Mouse (Mus musculus) liver, adult (tissue): Measurements from ENCODE around the gene Pwwp2a.

Experiments
- GATA4 ChIP-seq: IDR thresholded peaks from 2 replicates; pipeline ENCODE4 v1.6.1; 2014; ENCODE audit warnings: mild to moderate bottlenecking, low read length; ENCODE audit not compliant: insufficient replicate concordance

The Pwwp2a gene

DNA sequence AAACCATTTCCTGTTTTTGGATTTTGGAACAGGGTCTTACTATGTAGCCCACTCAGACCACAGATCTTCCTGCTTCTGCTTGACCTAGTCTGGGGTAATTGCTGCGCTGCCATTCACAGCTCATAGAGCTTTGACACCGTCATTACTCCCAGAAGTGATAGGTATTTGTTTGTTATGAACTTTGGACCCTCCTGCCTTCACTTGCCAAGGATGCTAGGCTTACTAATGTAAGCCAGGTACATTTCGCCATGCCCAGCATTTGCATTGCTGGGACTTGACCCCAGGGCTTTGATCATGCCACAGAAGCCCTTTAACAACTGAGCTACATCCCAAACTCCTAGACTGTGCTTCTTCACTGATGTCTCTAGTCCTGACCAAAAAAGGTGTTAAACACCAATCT lies 18.5 kb downstream of the Pwwp2a start:
- TF ChIP-seq GATA4: no peak

DNA sequence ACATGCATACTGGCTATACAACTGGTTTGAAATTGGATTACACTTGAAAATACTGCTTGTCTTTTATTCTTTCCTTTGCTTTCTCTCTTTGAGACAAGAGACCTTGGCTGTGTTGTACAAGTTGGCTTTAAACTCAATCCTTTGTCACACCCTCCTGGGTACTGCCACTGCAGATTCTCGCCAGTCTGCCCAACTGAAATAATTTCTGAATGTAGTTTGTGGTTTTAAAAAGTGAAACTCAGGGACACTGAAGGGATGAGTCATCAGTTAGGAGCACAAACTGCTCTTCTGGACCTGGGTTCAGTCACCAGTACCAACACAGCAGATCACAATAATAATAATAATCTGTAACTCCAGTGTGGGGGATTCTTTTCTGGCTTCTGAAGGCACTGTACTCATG lies 21.8 kb downstream of the Pwwp2a start:
- TF ChIP-seq GATA4: no peak

DNA sequence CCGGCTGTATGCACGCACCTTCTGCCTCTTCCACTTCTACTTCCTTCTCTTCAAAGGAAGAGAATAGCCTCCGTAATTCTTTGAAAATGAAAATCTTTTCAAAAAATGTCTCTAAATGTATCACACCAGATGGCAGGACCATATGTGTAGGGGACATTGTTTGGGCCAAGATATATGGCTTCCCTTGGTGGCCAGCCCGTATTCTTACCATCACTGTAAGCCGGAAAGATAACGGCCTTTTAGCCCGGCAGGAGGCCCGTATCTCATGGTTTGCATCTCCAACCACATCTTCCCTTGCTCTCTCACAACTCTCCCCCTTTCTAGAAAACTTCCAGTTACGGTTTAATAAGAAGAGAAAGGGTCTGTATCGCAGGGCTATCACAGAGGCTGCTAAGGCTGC lies 24.0 kb downstream of the Pwwp2a start:
- no peak for TF ChIP-seq GATA4

DNA sequence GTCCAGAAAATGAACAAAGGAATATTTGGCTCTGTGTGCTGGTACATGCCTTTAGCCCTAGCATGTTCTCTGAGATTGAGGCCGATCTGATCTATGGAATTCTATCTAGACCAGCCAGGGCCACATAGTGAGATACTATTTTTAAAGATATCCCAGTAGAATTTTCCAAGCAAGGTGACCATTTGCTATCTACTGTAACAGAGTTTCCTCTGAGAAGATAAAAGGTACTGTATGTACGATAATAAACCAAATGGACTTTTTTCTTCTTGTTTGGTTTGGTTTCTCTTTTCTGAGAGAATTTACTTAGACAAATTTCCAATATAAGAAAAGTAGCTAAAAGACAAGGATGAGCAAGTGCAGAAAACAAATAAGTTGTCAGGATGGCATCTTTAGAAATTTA lies 26.6 kb downstream of the Pwwp2a start:
- TF ChIP-seq GATA4: no peak

DNA sequence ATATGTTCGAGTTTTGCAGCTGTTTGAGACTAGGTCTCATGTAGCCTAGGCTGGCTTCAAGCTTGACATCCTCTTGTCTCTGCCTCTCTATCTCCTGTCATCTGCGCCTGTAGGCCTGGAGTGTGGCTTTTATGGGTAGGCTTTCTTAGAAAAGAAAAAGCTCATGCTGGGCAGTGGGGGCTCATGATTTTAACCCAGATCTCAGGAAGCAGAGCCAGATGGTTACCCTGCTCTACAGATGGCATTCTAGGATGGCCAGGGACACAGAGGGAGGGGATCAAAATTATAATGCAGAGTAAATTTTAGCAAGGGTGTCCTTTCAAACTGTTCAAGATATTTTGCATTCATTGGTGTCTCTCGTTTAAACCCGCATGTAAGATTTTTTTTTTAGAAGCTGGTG lies 30.4 kb downstream of the Pwwp2a start:
- no peak for TF ChIP-seq GATA4

DNA sequence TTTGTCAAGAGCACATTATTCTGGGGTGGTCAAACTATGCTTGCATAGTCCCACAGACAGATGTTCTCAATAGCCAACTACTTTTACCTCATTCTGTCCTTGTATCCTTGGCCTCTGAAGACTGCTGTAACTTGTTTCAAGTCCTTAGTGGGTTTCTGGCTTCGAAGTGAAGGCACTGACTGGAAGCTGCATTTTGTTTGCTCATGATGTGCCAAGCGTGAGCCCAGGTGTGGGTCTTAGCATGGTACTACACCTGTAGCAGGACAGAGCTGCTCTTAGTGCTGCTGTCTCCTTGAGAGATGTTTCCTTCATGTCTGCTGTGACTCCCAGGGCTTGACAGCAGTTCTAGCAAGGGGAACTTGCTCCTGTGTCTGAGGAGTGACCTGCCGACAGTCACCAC lies 41.6 kb downstream of the Pwwp2a start:
- no peak for TF ChIP-seq GATA4

DNA sequence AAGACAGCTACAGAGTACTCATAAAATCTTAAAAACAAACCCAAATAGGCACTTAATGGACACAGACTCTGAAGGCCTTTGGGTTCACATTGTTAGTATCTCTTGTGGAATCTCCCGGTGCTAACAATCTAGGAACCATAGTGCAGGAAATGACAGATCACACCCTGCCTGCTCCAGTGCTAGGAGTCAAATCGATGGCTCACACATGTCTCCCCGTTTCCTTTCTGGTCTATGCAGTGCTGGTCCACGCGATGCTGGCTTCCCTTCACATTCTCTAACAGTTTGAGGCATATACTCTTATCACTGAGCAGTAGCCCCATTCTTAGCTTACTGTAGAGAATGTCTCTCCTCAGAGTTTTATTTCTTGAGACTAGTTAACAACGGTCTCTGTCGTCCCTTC lies 46.0 kb downstream of the Pwwp2a start:
- no peak for TF ChIP-seq GATA4

DNA sequence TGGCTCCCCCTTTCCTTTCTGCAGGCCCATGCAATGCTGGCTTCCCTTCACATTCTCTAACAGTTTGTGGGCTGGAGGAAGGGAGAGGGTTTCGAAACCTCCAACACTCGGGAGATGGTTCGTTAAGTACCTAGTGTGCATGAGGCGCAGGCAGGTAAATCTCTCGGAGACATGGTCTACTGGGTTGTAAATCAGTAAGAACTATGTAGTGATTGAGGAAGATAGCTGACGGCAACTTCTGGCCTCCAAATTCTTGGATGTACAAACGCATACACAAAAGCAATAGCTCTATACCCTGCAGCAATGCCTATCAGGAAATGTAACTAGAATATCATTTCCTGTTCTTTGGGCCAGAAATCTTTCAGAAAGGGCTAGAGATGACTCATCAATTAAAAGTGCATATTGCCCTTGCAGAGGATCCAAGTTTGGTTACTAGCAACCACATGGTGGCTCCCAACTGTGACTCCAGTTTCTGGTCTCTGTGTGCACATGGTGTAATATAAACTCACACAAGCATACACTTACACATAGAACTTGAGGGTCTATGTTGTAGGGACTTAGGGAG lies 47.0 kb downstream of the Pwwp2a start:
- no peak for TF ChIP-seq GATA4

DNA sequence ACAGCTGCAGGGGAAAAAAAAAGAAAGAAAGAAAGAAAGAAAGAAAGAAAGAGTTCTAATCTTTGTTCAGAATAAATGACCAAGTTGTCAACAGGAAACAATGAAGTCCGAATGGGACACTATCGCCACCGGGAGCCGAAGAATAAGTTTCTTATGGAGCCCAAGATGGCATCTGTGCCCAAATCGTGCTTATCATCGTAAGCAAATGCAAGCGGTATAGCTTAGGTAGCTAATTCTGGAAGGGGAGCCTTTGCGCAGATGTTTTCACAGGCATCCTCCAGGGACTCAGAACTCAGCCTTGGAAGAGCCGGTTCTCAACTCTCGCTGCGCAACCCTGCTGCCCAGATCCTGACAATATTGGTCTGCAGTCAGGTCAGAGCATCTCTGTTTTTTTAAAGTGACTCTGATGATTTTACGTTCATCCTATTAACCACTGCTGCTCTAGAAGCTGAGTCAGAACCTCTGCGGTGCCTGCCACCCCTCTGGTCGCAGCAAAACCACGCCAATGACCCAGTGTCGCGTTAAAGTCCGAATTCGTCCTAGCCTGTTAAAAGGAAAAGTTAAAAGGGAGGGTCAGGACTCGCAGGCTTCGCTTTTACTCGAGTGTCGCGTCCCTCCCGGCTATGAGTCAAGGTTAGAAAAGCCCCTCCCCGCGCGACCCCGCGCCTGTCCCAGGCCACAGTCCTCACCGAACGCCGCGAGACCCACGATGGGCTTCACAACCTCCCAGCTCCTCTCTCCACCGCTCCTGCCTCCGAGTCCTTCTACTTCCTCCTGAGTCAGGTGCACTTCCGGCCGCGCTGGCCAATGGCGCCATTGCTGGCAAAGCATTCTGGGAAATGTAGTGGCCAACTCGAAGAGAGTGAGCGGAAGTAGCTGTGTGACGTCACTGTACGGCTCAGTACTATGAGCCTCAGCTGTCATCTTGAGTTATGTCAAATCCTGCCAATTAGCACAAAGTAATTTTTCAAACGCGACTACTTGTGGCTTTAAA lies 65.7 kb downstream of the Pwwp2a start, which contains the start of gene Ttc1:
Ttc1 (minus strand) TSS at position 776 of the 994 bp plus-strand sequence.
- no peak for TF ChIP-seq GATA4

DNA sequence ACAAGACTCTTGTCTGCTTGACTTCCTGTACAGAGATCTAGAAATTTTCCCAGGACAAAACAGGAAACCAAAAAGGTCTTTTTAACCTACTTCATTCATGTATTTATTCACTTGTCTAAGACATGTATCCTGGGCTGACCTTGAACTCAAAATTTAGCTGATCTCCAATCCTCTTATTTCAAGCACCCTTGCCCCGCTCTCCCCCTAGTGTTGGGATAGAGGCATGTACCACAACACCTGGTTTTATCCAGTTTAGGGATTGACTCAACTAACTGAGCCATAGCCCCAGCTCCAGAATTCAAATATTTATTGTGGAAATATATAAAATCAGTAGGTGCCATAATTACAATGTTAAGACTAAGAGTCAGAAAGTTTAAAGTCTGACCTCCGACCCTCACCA lies 69.7 kb downstream of the Pwwp2a start:
- TF ChIP-seq GATA4: no peak

DNA sequence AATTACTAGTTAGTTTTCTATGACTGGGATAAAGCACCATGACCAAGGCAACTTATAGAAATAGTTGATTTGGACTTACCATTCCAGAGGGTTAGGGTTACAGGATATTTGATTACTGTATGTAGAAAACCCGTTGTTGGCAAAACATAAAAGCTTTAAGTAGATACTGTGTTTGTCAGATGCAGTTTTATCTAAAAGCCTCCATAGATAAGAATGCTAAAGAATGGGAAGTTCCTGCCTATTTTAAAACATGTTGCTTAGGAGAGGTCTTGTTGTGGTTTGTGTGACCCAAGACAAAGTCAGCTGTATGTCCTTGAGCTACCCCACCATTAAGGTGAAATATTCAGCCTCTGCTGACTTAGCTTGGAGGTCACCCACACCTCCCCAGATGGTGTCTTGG lies 72.8 kb downstream of the Pwwp2a start:
- no peak for TF ChIP-seq GATA4

DNA sequence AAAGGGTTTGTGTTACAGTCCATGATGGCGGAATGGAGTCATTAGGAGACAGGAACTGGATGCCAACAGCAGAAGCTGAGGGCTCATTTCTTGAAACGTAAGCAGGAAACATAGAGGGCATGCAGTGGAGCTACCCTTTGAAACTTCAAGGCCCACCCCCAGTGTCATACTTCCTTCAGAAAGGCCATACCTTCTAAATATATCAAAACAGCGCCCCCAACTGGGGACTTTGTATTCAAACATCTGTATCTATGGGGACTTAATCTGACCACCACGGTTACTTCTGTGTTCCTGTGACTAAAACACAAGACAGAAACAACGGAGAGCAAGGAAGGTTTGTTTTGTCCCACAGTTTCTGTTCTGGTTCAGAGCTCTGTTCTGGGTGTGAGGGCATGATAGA lies 73.6 kb downstream of the Pwwp2a start:
- TF ChIP-seq GATA4: no peak

DNA sequence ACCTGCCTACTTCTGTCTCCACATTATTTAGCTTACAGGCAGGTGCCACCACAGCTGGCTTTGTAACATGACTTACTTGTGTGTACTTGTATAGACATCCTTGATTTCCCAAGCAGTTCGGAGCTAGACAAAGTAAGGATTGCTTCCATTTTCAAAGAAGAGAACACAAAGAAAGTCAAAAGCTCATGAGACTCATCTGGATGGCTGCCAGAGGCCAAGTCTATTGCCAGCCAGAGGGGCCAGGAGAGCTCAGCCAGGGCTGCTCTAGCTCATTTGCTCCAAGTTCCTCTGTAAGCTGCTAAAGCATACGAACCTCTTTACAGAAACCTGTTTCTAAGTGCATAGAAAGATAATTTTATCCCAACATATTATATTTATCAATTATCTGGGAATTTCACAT lies 76.6 kb downstream of the Pwwp2a start:
- TF ChIP-seq GATA4: no peak

DNA sequence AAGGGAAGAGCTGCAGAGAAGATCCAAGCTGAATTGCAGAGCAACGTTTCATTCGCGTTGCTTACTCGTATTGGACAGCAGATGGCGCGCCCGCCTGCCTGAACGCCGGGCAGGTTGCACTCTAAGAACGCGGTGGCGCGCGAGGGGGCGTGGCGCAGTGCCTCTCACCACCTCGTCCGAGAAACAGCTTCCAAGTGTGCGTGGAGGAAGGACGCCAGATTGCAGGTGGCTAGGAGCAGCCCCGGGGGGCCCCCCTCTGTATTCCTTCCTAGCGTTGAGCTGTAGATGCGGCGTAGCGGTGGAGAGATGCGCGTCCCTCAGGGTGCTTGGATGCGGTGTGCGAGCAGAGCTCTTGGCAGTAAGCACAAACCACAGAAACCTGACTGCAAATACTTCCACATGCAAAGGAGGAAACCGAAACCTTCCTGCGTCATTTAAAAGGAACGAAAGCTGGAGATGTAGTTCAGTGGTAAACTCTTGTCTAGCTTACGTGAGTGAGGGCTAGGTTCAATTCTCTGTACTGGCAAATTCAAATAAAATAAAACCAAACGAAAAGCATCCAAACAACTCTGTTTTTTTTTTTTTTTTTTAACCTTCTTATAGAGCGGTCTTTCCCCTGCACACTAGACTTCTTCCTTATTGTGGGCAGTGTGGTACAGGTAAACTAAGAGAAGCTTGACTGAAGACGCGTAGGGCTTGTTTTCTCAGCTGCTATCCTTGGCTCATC lies 85.3 kb downstream of the Pwwp2a start:
- TF ChIP-seq GATA4: no peak

DNA sequence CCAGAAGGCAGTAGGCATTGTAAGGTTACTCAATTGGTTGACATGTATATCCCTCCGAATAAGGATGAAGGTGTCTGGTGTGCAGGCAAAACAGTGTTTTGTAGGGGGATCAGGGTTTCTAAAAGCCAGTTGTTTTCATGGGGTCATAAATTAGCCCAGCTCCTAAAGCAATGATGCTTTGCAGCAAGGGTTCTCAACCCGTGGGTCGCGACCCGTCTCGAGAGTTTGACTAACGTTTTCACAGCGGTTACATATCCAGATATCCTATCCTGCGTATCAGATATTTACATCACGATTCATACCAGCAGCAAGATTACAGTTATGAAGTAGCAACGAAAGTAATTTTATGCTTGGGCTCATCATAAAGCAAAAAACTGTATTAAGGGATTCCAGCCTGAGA lies 86.0 kb downstream of the Pwwp2a start:
- no peak for TF ChIP-seq GATA4

DNA sequence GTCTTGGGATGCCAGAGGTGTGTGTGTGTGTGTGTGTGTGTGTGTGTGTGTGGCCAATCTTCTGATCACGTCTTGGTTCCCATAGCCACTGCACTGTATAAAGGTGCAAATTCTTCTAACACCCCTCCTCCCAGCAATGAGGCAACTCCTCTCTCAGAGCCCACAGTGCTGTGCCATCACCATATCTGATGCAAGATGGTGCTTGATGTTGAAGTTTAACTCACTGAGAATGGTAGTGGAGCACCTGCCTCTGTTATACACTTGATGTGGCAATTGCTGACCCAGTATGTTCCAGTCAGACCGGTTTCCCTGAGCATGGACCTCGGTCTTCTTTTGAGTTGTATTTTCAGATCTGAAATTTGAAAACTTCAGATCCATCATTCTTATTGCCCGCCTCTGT lies 88.3 kb downstream of the Pwwp2a start:
- no peak for TF ChIP-seq GATA4
